Mouse (Mus musculus) megakaryocyte, embryonic 14.5 days (primary cell): ENCODE data around the gene Zfp575.

ENCODE experiments used
- FLI1 ChIP-seq: IDR thresholded peaks from 2 replicates; pipeline ENCODE4 v1.6.1; 2012; ENCODE audit warnings: low read length, inconsistent platforms, mixed read lengths
- GATA1 ChIP-seq: IDR thresholded peaks from 3 replicates; pipeline ENCODE4 v1.6.1; 2012; ENCODE audit warnings: mixed read lengths, low read length, inconsistent platforms, borderline replicate concordance

- TF ChIP-seq GATA1: no peak
- no peak for TF ChIP-seq FLI1
These were observed 53.1 kb downstream of the Zfp575 start for GRCm38 (mm10) chr7:24534301-24534700.
